Mouse (Mus musculus): ENCODE results near the gene Tmprss9.

The Tmprss9 gene

GRCm38 (mm10) chr10:80843087-80843930 lies 28.3 kb upstream of the Tmprss9 start:
- DNase-seq (ENCODE audit: low spot score), result no peak

- DNase-seq (ENCODE audit: low spot score), result no peak
Measured at GRCm38 (mm10) chr10:80843931-80844547, 27.6 kb upstream of the Tmprss9 start, which contains the start of gene Lingo3. Lingo3 (minus strand) TSS chr10:80844039.

- no peak for DNase-seq (ENCODE audit: low spot score)
Measured at GRCm38 (mm10) chr10:80845055-80845693, 26.5 kb upstream of the Tmprss9 start.

- DNase-seq (ENCODE audit: low spot score), result no peak
Measured at GRCm38 (mm10) chr10:80845732-80846131, 25.9 kb upstream of the Tmprss9 start.

GRCm38 (mm10) chr10:80848571-80848970 lies 23.1 kb upstream of the Tmprss9 start:
- DNase-seq (ENCODE audit: low spot score), result no peak

GRCm38 (mm10) chr10:80854913-80855748 lies 16.5 kb upstream of the Tmprss9 start, which contains the start of the genes Lsm7 and Sppl2b:
Lsm7 (minus strand) TSS chr10:80855209.
Sppl2b (plus strand) TSS chr10:80855275.
- DNase-seq (ENCODE audit: low spot score), result peak; percentile 99

GRCm38 (mm10) chr10:80855749-80856073 lies 15.9 kb upstream of the Tmprss9 start:
- no peak for DNase-seq (ENCODE audit: low spot score)

- no peak for DNase-seq (ENCODE audit: low spot score)
Measured at GRCm38 (mm10) chr10:80856267-80856666, 15.4 kb upstream of the Tmprss9 start.

GRCm38 (mm10) chr10:80856908-80857307 lies 14.7 kb upstream of the Tmprss9 start:
- DNase-seq (ENCODE audit: low spot score), result no peak

- no peak for DNase-seq (ENCODE audit: low spot score)
Measured at GRCm38 (mm10) chr10:80857386-80857785, 14.3 kb upstream of the Tmprss9 start.

GRCm38 (mm10) chr10:80857848-80858247 lies 13.8 kb upstream of the Tmprss9 start:
- DNase-seq (ENCODE audit: low spot score), result no peak

- no peak for DNase-seq (ENCODE audit: low spot score)
Measured at GRCm38 (mm10) chr10:80858350-80858935, 13.2 kb upstream of the Tmprss9 start.

GRCm38 (mm10) chr10:80862305-80862704 lies 9.3 kb upstream of the Tmprss9 start:
- no peak for DNase-seq (ENCODE audit: low spot score)

- DNase-seq (ENCODE audit: low spot score), result no peak
Measured at GRCm38 (mm10) chr10:80864446-80864845, 7.2 kb upstream of the Tmprss9 start.

- no peak for DNase-seq (ENCODE audit: low spot score)
Measured at GRCm38 (mm10) chr10:80870993-80871392, 655 bp upstream of the Tmprss9 start.

- DNase-seq (ENCODE audit: low spot score), result no peak
Measured at GRCm38 (mm10) chr10:80874035-80874434, 2.4 kb downstream of the Tmprss9 start.

- DNase-seq (ENCODE audit: low spot score), result peak; percentile 42
Measured at GRCm38 (mm10) chr10:80876028-80876427, 4.4 kb downstream of the Tmprss9 start.

- DNase-seq (ENCODE audit: low spot score), result no peak
Measured at GRCm38 (mm10) chr10:80876594-80876993, 4.9 kb downstream of the Tmprss9 start.

GRCm38 (mm10) chr10:80880131-80880641 lies 8.5 kb downstream of the Tmprss9 start:
- DNase-seq (ENCODE audit: low spot score), result peak; percentile 54

GRCm38 (mm10) chr10:80880901-80881300 lies 9.3 kb downstream of the Tmprss9 start:
- DNase-seq (ENCODE audit: low spot score), result no peak

GRCm38 (mm10) chr10:80881301-80881700 lies 9.7 kb downstream of the Tmprss9 start:
- peak; percentile 65 for DNase-seq (ENCODE audit: low spot score)
